In genomic region chr17:12792422-12793206, GRCm38 (mm10) we compare ENCODE assay signal across 8 mouse cellular contexts. TPM values are rescaled to one million over a fixed set of nuclear protein-coding genes. Genes with fewer than 3 reads are reported as not detected.
DNase-seq lines count a peak whose midpoint lies in the region; ATAC-seq lines count a peak whose summit lies in the region.

No protein-coding gene starts in this region.

- H3K9me3 ChIP-seq in heart, embryonic 11.5 days (replicated peaks; ENCODE audit: control insufficient read depth, low read length) = peaks cover 7% of the 10 kb centered on the region; the same call in 1 of the 2 replicates

- no peaks in the 10 kb centered on the region for H3K27me3 ChIP-seq in heart, embryonic 11.5 days (ENCODE audit: control insufficient read depth, insufficient read depth, low read length)

- no peak overlapping the region for H3K4me2 ChIP-seq in heart, embryonic 11.5 days

- peaks cover 50% of the 10 kb centered on the region for H3K4me1 ChIP-seq in heart, embryonic 11.5 days (ENCODE audit: control insufficient read depth, insufficient read depth, low read length)

- peak overlapping the region; percentile 98 for H3K27ac ChIP-seq in heart, embryonic 11.5 days (ENCODE audit: low read depth, low read length)

- peaks cover 10% of the 10 kb centered on the region for H3K36me3 ChIP-seq in heart, embryonic 11.5 days (ENCODE audit: control insufficient read depth, insufficient read depth, low read length)

- peak; percentile 61 for DNase-seq in ovary, adult 18-20 months (ENCODE audit: low spot score)
- DNase-seq in ovary, postnatal 14 days (ENCODE audit: low spot score) = no peak
- peak; percentile 85 to 92 for DNase-seq in kidney, postnatal 25 days
- DNase-seq in lung, postnatal 4 days = peak; percentile 70 to 82
- DNase-seq in left cerebral cortex, adult 18-20 months (ENCODE audit: low spot score in 2 of 2) = no peak
- no peak for DNase-seq in layer of hippocampus, adult 9-10 months (ENCODE audit: low spot score)

- WGBS in heart, embryonic 11.5 days (ENCODE audit: insufficient replicate concordance) = 46% methylated on average over 11 of the region's 11 CpGs

- H3K4me3 ChIP-seq in heart, embryonic 11.5 days (ENCODE audit: low read depth, low read length) = no peak overlapping the region

- no peak for ATAC-seq in heart, embryonic 11.5 days (replicated peaks; ENCODE audit: insufficient number of reproducible peaks, low FRiP score, low TSS enrichment)
- ATAC-seq in activated CD4-positive, CD25-positive, alpha-beta regulatory T cell, adult 4 months = no peak

- H3K9ac ChIP-seq in heart, embryonic 11.5 days (ENCODE audit: low read depth, low read length) = no peak overlapping the region

RNA-seq across cellular contexts. Expression of gene Igf2r, which starts 23.1 kb away (rescaled TPM):
- 199 and 238 TPM in 2 replicates for polyA plus RNA-seq in heart, embryonic 11.5 days (2014; fragmentation: Nextera tagmentation; extraction: Ambion mirVana)
- polyA plus RNA-seq in activated CD4-positive, CD25-positive, alpha-beta regulatory T cell, adult 4 months (2017; shearing (Covaris generic)) = 10 to 100 TPM; 23.9 to 33.2 TPM
- 10 to 100 TPM; 26.9 to 27.0 TPM for total RNA-seq in left cerebral cortex, adult 18-20 months (2021)

Comparison
In these comparisons a context has a peak if more than half of its experiments do, and no peak if none do; other contexts are left out.
1. DNase-seq: peak in ovary, adult 18-20 months (single experiment), kidney, postnatal 25 days (2 of 2) and lung, postnatal 4 days (2 of 2); none in ovary, postnatal 14 days (single experiment), left cerebral cortex, adult 18-20 months (0 of 2) and layer of hippocampus, adult 9-10 months (single experiment).